Mouse (Mus musculus): ENCODE results near the gene Nell1.

Gene Nell1

DNA sequence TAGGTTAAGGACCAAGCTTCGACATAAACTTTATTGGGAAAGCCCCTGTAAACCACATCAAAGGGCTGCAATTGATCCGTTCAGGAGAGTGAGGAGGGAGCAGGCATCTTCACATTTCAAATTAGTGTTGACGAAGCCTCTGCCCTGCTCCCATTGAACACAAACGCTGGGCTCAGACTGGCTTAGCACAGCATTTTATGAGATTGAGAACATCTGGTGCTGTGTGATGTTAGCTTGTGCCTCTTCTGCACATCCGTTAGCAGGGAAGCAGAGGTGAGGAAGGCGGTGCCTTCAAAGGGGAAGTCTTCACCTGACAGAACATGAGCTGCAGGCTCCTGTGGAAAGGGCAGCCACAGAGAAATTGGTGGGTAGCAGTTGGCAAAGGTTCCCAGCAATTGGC is 66.4 kb downstream of the Nell1 start:
- in situ Hi-C loops (cut with MseI, MboI) = no loop called here

GRCm38 (mm10) chr7:50050144-50050543 is 75.5 kb downstream of the Nell1 start:
- in situ Hi-C loops (cut with MseI, MboI) = no loop called here

DNA sequence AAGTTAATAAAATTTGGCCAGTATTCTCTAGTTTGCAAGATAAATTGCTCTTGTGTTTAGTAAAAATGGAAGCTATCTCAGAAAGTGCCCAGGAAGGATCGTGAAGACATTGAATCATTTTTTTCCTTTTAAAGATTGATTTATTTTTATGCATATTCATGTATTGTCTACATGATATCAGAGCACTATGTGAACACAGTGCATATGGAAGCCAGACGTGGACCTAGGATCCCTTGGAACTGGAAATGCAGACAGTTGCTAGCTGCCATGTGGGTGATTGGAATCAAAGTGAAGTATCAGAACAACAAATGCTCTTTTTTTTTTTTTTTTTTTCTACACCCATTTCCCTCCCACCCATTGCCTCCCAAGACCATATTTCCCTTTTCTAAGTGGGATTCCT is 79.0 kb downstream of the Nell1 start:
- in situ Hi-C loops (cut with MseI, MboI) = no loop called here

GRCm38 (mm10) chr7:50094461-50094860 is 119.8 kb downstream of the Nell1 start:
- in situ Hi-C loops (cut with MseI, MboI) = no loop called here

GRCm38 (mm10) chr7:50105612-50106321 is 131.1 kb downstream of the Nell1 start:
- in situ Hi-C loops (cut with MseI, MboI) = no loop called here

DNA sequence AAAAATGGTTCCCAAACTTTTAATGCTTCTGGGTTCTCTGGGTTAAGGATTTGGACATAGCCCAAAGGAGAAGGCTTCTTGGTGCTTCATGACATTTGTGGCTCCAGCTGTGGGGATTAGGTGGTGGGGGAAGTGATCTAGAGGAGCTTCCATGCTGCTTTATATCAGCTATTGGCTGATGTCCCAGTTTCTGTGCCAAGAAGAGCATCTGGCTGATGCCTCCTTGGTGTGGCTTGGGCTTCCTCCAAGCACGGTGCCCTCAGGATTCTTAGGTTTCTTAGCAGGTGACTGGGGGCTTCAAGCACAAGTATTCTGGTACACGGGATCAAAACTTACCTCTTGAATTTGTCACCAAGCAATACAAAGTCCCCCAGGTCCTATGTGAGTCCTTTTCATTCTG is 132.6 kb downstream of the Nell1 start:
- in situ Hi-C loops (cut with MseI, MboI) = no loop called here

- in situ Hi-C loops (cut with MseI, MboI) = no loop called here
These were observed 143.7 kb downstream of the Nell1 start for GRCm38 (mm10) chr7:50118348-50118747.

DNA sequence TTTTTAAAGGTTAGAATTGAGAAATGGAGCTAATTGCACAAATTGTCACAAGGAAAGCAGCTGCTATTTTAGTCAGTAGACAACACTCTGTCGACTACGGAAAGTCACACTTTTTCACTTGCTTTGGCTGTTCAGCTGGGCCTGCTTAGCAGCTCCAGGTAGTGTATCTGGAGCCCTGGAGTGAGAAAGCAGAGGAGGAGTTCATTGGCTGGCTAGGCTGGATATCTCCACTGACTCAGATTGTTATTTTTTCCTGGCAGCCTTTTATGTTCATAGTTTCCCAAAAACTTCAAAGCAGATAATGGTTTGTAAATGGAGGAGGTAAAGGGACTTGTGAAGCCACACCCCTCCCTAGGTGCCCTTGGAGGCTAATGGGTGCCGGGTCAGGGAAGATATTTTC is 163.0 kb downstream of the Nell1 start:
- in situ Hi-C loops (cut with MseI, MboI) = no loop called here

DNA sequence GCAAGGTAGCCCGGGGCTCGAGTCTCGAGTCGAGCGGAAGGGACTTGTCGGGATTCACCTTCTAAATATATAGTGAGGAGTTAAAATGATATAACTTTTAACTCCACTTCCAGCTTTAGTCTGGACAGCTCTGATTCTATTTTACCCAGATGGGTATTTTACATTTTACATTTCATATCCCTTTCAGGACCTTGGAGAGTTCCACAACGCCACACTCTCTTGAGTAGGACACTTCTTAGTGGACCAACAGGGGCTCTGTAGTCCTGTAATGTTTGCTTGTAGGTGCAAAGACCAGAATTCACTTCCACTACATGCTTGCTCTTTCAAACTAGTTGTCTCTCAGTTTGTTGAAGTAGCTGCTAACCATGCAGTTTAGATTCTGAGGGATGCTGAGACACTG is 174.7 kb downstream of the Nell1 start:
- in situ Hi-C loops (cut with MseI, MboI) = no loop called here

DNA sequence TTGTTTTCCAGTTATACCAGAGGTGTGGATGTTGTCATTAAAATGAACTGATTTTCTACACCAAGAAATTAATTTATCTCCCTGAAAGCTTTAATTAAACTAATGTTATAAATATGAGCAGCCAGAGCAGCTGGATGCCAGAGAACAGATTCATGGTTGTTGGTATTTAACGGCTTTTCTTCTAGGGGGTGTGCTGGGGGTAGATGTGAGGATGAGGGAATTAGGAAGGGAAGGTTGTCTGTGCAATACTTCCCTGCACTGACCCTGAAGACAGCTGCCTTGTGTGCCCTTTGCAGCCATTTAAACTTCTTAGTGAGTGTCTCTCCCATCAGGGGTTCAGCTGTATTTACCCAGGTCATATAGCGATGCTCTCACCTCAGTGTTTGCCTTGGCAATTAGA is 176.2 kb downstream of the Nell1 start:
- in situ Hi-C loops (cut with MseI, MboI) = no loop called here

GRCm38 (mm10) chr7:50153618-50154017 is 179.0 kb downstream of the Nell1 start:
- in situ Hi-C loops (cut with MseI, MboI) = no loop called here

DNA sequence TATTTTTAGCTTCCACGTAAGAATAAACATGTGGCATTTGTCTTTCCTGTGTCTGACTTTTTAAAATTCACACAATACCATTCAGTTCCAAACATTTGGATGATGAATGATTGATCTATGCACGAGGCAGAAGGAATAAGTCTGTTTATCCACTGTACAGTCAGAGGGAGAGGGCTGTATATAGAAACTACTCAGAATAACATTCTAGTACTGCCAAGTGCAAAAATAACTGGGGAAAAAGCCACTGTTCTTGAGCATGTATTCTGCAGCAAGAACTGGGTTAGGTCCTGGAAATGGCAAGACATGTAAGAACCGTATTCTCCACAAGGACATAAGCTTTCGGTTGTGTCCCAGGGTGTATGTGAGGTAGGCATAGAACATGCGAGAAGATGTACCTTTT is 187.9 kb downstream of the Nell1 start:
- in situ Hi-C loops (cut with MseI, MboI) = no loop called here

GRCm38 (mm10) chr7:50168778-50169177 is 194.1 kb downstream of the Nell1 start:
- in situ Hi-C loops (cut with MseI, MboI) = no loop called here

GRCm38 (mm10) chr7:50186306-50186705 is 211.6 kb downstream of the Nell1 start:
- in situ Hi-C loops (cut with MseI, MboI) = no loop called here

- in situ Hi-C loops (cut with MseI, MboI) = no loop called here
These were observed 219.3 kb downstream of the Nell1 start for GRCm38 (mm10) chr7:50193955-50194354.

- in situ Hi-C loops (cut with MseI, MboI) = no loop called here
These were observed 220.5 kb downstream of the Nell1 start for GRCm38 (mm10) chr7:50195080-50195611.

GRCm38 (mm10) chr7:50205268-50205667 is 230.6 kb downstream of the Nell1 start:
- in situ Hi-C loops (cut with MseI, MboI) = no loop called here

DNA sequence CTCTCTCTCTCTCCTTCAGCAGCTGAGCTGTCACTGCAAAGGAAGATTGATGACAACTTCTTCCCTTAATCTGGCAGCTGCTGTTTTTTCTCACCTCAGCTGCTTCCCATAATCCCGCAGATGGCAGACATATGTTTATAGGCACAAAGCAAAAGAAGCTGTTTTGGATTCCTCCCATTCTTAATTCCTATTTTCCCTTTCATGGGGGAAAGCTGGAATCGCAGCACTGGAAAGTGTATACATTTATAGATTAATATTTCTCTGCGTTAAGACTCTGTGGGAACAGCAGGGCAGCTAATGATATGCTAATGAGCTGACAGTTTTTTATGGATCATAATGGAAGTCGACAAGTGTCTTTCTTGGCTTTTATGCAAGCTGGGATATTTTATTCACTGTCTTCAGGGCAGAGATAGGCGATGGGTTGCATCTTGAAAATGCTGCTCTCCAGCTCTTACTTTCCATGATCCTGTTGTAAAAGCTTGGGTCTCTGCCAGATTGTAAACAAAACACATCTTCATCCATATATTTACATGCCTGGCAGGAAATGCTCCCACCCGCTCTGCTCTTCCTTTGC is 236.1 kb downstream of the Nell1 start:
- in situ Hi-C loops (cut with MseI, MboI) = no loop called here

DNA sequence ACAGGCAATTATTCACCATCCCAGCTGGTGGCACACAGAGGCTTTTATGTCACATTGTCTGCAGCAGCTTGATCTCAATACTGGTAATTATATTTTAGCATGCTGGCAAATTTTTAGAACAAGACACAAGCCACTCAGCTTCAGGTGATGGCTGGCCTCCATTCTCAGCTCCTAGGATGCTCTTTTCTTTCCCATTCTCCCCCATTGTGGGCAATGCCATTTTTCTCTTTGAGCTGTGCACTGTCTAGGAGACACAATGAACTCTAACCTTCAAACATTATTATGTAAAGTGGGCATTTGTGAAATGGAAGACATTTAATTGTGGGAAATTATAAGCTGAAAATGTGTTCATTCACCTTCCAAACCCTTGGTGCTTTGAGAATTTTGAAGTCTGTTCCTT is 247.2 kb downstream of the Nell1 start:
- in situ Hi-C loops (cut with MseI, MboI) = no loop called here

DNA sequence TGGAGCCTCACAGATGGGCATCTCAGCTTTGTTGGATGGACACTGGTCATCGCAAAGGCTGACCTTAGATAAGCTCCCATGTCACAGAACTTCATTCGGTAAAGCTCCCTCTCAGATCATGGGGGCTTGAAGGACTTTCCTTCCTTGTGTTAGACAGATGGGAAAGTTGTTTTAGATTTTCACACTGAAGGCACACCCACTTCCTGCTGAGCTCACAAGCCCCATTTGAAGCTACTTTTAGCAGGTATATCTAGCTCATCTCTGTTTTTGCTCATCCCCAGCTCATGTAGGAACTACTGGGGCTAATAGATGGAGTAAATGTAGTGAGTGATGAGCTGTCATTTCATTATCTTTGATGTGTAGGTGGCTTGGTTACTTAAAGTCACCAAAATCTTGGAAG is 252.0 kb downstream of the Nell1 start:
- in situ Hi-C loops (cut with MseI, MboI) = no loop called here

- in situ Hi-C loops (cut with MseI, MboI) = no loop called here
These were observed 253.6 kb downstream of the Nell1 start for GRCm38 (mm10) chr7:50228273-50228672.

DNA sequence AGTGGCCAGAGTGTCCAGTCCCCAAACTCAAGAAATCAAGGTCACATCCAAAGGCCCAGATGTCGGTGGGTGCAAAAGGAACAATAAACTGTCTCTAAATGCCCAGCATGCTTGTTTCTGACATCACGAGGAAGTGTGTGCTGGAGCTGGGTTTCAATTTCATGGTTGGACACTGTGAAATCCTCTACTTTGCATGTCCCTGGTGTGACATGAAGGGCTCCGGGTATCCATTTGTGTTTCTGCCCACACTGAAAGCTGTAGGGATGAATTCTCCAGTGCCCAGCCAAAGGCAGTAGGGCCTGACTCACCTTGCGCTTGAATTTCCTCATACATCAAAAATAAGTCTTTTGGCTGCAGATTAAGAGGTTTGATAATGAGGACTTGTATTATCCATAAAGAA is 266.5 kb downstream of the Nell1 start:
- in situ Hi-C loops (cut with MseI, MboI) = no loop called here

- in situ Hi-C loops (cut with MseI, MboI) = no loop called here
These were observed 267.1 kb downstream of the Nell1 start for GRCm38 (mm10) chr7:50241634-50242273.

Measured in mouse trophoblast stem cell (cell line).